Mouse (Mus musculus) kidney, adult 2 months (tissue): ENCODE measurements at regions not wholly inside any gene's neighbourhood (a gene's known extent, or its start where the extent isn't known, plus 50 kb on each side); places are given as distances from the start of the nearest gene placed in this dataset.

ENCODE experiments used
- CTCF ChIP-seq: fragments of 200-500 bp; conservative IDR thresholded peaks from 2 replicates; pipeline ENCODE4 v1.5.1; 2011; ENCODE audit warnings: low read depth, mild to moderate bottlenecking, control low read depth, low read length, moderate library complexity, mixed read lengths; ENCODE audit not compliant: insufficient read depth, insufficient read length
- POLR2A ChIP-seq: fragments of 200-500 bp; IDR thresholded peaks from one replicate; pipeline ENCODE4 v1.6.1; 2011; ENCODE audit warnings: low read depth, low read length, control low read depth

GRCm38 (mm10) chr4:50130262-50130661, 284.7 kb upstream of the Grin3a start:
- no peak for TF ChIP-seq CTCF
- no peak for TF ChIP-seq POLR2A
